Mouse (Mus musculus) WW6 (cell line): ENCODE results near the gene Stat3.
A peak's percentile ranks its signal among the peaks of the same experiment; 100 is the strongest.

Experiments used
- DNase-seq: peaks from one replicate; pipeline ENCODE4 v3.0.0-alpha.2; 2013; ENCODE audit warnings: low read depth, low spot score

Stat3 gene

DNA sequence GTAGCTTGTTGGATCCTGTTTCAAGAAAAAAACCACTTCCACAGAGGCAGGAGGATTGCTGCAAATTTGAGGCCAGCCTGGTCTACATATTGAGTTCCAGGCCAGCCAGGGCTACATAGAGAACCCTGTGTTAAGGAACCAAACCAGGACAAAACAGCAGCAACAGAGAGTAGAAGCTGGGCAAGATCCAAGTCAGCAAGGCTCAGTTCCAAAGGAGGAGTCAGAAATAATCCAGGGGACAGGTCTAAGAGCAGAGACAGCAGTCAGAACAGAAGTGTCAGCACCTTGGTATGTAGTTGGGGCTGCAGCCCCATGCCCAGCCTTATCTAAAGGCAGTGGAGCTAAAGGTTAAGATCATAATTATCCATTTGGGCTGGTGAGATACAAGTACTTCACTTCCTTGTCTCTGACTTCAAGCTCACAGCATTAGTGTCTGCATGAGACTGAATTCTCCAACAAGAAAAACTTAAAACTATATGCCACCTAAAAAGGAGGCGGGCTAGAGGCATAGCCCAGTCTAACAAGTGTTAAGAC is 14.9 kb downstream of the Stat3 start:
- DNase-seq = no peak

DNA sequence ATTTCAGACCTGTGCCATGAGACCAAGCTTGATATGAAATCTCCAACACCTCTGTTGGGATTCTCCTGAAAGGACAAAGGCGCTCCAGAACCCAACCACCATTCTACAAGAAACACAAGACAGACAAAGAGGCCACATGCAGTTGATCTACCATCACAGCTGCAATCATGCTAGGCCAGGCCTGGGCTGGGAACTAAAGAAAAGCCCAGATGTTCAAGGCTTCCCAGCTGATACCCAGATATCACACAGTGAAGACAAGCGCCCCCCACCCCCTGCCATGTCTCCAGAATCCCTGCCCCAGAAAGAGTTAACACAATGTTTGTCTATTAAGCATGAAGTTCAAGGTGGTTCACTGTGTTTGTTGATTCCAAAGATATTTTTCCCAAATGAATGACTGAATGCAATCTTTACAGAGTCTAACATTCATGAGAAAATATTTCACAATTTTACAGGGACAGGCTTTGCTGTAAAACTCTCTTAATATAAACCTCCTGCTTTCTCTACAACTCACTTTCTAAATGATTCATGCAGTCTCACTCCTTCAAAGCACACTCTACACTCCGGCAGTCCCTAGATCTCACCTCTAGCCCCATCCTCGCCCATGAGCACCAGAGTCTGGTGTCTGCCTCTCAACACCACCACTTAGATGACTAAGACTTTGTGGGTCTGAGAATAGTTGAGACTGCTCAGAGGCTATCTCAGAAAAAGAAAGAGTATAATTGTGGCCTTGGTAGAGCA is 18.3 kb downstream of the Stat3 start:
- DNase-seq = no peak

DNA sequence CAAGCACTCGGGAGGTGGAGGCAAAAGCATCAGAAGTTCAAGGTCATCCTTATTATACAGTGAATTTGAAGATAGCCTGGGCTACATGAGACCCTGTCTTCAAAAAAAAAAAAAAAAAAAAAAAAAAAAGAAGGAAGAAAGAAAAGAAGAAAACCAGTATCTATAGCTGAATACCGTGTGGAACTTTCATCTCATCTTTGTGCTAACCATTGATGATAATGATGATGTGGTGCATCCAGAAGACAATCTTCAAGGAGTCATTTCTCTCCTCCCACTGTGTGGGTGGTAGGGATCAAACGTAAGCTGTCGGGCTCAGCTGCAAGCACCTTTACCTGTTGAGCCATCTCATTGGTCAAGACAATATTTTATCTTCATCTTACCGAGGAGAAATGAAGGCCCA is 21.3 kb downstream of the Stat3 start:
- no peak for DNase-seq

DNA sequence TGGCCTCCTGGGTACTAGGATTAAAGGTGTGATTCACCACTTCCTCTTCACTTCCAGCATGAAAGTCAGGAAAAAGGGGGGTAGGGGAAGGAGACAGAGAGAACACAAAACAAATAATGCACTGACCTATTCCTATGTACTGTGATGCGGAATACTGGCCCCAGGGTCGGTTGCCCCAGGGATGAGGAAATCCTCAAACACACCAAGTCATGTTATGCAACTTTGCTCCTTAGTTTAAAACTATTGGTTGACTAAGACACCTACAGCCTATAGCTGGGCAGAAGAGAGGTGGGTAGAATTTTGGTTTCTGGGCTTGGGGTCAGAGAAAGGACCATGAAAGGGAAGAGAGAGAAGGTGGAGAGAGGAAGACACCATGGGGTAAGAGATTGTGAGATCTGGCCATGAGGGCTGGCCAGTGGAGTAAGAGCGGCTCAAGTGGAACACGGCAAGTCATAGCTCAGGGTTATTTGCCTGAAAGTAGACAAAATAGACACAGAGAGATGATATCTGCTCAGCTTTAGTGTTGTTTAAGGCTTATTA is 22.8 kb downstream of the Stat3 start:
- DNase-seq = no peak

DNA sequence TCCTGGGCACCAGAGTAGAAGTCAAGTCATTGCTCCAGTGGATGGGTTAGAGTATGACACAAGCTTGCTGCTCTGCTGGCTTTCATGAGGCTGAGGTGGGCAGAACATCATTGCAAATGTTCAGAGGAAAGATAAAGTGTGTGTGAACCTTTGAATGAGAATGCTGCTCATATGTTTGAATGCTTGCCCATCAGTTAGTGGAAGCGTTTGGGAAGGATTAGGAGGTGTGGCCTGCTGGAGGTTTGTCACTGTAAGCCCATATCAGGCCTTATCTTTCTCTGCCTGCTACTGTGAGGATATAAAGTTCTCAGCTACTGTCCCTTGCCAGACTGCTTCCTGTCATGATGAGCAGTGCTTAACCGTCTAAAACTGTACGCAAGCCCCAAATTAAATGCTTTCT is 24.3 kb downstream of the Stat3 start:
- no peak for DNase-seq

DNA sequence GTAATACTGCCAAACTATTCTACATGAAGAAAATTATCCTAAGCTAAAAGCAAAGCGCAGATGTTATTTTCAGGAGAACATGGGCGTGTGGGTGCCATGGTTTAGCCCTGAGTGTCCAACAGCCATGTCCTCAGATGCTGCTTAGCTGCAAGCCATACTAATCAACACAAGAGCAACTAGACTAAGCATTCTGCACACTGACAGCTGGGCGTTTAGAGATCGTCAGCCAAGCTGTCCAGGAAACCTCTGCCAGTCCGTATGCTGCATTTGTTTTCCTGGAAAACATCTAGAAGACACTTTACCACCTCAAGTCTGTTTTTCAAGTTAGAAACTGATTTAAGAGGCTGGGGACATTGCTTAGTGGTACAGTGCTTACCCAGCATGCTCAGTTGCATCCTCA is 24.9 kb downstream of the Stat3 start:
- DNase-seq = no peak

DNA sequence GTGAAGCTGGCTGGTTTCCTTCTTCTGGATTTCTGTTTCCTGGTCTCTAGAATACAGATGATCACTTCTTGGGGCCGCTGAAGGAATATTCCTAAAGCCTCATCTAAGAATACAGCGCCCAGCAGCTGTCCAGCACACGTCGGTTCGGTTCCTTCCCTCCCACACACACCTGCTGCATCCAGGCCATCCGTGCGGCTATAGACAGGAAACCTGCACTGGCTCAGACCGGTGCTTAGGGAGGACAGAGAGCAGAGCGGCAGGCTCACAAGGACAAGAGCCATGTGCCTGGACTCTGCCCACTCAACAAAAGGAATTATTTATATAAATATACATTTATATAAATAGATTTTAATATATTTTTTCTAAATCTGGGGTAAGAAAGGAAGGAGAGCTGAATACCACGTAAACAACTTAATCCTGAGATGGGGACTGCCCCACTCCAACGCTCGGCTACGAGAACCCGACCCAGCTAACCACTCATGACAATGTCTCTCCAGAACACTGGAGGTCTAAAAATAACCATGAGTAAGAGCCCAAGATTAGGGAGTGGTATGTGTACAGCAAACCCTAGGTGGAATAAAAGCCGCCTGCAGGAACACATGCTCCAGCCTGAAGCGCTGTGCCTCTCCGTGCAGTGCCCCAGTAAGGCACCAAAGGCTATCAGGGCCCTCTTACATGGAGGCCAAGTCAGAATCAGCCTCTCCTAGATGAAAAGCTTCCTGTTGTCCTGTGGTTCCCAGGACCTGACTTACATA is 26.8 kb downstream of the Stat3 start:
- DNase-seq = no peak

DNA sequence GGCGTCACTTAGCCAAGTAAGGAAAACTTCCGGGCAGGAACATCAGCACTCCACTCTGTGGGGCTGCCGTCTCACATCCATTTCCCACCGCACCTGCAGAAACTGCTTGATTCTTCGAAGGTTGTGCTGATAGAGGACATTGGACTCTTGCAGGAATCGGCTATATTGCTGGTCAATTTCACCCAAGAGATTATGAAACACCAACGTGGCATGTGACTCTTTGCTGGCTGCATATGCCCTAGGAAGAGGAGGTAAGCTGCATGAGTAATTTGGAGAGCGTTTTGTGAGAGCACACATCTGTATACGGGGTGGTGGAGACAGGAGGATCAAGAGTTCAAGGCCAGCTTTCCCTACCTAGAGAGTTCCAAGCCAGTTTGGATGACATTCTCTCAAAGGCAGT is 30.8 kb downstream of the Stat3 start:
- no peak for DNase-seq

DNA sequence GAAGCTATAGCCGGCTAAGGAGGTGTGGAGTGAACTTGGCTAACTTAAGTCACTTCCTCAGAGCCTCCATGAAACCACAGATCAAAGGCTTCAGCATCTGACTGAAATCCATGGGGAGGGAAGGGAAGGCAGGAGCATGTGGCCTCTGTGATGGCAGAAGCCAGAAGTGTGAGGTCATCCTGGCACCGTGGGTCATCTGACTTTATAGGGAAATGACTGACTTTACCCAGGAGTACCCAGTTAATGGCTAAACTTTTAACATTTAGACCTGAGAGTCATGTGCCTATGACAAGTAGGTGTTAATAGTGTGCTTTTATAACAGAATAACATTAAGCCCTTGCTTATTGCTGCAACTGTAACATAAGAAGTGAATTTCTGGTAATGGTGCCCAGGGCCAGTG is 31.2 kb downstream of the Stat3 start:
- no peak for DNase-seq

DNA sequence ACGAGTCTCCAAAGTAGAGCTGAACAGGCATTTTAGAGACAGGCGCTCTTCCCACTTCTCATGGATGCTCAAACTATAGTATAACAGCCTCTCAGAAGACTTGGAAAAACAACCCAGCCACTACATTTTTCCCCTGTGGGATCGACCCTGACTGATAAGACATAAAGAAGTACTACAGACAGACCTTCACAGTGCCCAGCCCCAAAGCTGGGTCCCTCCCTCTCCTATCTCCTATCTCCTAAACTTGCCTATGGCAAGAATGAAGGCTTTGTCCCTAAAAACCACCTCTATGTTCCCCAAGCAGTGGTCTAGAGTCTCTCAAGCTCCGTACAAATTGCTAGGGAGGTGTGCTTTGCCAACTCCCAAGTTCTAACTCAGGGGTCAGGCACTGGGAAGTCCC is 32.5 kb downstream of the Stat3 start:
- DNase-seq = no peak

DNA sequence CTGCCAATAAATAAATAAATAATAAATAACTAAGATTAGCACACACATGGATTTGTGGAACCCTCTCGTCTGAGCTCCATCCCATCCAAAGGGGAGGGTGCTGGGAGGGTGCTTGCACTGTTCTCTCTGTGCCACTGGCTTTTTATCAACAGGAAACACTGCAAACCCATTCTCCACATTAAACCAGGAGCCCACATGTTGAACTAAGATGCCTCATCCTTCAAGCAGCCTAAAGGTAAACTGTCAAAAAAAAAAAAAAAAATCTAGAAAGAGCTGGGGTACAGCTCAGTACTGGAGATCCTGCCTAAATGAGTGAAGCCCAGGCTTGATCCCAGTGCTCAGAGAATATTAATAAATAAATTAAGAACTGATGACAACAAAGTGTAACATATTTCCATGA is 33.4 kb downstream of the Stat3 start:
- DNase-seq = no peak

DNA sequence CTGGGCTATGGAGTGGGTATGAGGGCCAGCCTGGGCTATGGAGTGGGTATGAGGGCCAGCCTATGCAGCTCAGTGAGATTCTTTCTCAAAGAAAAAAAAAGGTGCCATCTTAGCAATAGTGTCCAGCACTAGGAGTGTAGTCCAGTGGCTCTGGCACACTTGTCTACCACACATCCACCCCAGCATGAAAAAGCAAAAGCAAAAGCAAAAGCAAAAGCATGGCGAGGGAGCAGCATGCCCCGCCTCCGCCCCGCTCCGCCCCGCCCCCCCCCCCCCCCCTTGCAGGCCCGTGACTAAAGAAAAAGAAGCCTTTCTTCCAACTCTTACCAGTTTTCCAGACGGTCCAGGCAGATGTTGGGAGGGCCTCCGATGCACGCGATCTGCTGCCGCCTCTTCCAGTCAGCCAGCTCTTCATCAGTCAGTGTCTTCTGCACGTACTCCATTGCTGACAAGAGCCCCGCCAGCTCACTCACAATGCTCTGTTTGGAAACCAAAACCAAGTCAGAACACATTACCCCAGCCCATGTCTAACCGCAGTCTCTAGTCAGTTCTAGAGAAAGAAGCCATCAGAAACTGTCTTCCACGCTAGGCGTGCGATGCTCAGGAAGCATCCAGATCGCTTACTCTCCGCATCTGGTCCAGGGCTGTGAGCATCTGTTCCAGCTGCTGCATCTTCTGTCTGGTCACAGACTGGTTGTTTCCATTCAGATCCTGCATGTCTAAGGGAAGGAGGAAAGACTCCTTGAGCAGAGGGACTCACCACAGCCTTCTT is 34.6 kb downstream of the Stat3 start:
- no peak for DNase-seq

DNA sequence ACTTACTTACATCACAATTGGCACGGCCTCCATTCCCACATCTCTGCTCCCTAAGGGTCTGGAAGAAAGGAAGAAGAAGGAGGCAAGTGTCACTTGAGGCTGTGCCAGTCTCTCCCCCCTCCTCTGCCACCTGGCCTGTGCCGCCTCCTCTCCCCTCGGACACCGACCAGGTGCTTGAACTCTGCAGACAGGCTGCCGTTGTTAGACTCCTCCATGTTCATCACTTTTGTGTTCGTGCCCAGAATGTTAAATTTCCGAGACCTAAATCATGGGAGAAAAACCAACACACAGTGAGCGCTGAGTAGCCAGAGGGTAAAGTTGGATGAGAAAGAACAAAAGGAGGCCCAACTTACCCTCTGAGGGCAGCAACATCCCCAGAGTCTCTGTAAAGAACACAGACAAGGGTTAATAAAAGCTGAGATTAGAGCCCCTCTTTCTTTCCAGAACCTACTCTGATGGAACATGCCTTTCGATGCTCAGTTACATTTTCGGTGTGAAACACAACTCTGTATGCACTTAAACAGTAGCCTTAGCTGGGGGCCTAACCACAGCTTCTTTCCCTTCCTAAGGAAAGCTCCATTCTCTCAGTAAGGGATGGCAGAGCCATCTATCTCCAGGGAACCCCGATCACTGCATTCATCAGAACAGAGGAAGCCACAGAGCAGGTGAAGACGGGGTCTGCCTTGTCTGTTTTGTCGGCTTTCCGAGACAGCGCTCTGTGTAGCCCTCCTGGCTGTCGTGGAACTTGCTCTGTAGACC is 40.7 kb downstream of the Stat3 start:
- no peak for DNase-seq

DNA sequence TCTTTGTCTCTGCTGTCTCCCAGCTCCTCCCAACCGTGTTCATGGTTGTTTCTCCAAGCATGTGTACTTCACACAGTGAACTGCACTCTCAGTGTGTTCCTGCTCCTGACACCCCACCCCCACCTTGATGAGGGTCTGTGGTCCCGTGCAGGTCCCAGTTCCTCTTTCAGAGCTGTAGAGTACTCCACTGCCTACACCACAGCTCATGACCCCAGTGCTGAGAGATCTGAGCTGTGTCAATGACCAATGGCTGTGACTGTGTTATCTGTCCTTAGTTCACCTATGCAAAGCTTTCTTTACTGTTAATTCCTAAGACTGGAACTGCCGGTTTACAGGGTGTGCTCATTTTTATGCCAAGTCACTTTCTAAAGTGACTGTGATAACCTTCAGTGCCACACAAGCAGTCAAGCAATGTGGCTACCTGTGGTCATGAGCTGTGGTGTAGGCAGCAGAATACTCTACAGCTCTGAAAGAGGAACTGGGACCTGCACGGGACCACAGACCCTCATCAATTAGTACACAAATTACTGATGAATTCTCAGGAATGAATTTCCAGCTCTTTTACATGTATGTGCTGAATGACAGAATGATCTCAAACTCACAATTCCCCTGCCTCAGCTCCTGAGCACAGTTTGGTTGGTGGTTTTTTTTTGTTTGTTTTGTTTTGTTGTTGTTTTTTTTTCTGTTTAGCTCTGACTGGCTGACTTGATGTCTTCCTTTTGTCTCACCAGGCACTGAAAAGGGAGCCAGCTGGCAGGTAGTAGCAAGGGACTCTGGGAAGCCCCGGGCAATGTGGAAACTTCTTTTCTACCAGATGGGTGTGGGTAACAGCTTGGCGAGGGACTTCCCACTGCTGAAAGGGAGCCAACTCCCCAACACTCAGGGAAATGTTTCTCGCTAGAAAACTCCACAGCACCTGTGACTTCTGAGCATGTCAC is 41.8 kb downstream of the Stat3 start:
- DNase-seq = no peak

DNA sequence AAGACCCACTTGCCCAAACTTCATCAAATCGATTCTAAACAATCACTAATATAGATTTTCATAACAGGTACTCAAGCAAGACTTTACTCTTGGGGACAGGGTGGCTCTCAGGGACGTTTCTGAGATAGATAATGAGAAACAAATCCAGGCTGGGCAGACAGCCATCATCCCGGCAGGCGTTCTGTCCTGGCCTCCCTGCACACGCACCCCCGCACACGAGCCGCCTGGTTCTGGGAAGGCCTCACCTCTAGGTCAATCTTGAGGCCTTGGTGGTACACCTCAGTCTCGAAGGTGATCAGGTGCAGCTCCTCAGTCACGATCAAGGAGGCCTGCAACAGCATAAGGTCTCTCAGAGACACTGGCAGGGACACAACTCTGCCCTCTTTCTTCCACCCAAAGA is 43.3 kb downstream of the Stat3 start:
- no peak for DNase-seq

DNA sequence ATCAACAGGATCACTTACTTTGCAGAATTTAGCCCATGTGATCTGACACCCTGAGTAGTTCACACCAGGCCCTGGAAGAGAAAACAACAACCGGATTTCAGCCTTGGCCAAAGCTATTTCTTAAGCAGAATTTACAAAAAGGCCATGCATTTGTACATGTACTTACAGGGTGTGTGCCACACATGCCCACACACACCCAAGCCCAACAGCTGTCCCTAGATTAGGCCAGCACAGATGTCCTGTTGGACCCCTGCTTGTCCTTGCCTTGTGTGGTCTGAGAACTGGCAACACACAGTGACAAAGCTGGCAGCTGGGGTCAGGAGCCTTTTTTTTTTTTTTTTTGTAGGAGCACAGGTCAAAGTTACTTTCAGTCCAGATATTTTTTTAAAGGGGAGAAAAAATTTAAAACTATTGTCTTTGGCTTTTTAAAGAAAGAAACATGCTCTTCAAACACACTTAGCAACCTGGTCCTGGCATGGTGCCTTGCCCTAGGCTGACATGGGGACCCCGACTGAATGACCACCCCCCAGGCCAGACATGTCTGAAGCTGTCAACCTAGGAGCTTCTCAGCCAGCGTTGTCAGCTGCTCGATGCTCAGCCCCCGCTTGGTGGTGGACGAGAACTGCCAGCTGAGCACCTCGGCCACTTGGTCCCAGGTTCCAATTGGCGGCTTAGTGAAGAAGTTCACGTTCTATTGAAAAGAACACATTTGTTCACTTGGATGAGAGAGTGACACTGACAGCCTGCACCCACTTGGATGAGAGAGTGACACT is 45.0 kb downstream of the Stat3 start:
- DNase-seq = no peak

DNA sequence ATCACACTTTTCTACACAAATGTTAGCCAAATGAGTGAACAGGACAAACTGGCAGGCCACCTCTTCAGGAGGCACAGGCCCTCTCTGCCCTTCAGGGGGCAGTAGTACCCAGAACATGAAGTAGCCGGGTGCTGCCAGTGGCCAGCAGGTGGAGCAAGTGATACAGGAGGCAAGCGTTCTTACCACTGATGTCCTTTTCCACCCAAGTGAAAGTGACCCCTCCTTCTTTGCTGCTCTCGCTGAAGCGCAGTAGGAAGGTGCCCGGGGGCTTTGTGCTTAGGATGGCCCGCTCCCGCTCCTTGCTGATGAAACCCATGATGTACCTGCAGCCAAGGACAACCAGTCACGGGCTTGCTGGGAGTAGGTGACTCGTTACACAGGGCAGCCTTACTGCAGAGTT is 45.9 kb downstream of the Stat3 start:
- DNase-seq = peak; percentile 65

DNA sequence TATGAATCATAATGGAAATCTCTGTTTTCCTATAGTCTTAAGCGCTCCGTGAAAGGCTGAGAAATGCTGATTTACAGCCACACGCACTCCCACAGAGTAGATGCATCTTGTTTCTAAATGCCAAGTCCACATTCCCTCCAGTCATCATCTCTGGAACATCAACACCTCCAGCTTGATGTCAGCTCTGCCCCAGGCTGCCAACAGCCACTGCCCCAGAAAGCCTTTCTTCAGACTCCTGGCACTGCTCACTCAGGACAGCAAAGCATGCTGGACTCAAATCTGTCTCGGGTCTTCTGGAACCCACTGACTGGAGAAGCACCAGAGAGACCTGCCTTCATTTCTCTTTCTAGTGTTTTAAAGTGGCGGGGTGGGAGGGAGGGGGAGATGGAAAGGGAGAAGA is 46.9 kb downstream of the Stat3 start:
- no peak for DNase-seq
